Mouse (Mus musculus) erythroblast, embryonic 14.5 days (primary cell): Measurements from ENCODE around the gene Gm11634.

ENCODE experiments used
- GATA1 ChIP-seq: IDR thresholded peaks from 2 replicates; pipeline ENCODE4 v1.6.1; 2012; ENCODE audit warnings: low read length, inconsistent platforms, mixed read lengths
- TAL1 ChIP-seq: IDR thresholded peaks from 3 replicates; pipeline ENCODE4 v1.6.1; 2012; ENCODE audit warnings: low read length, inconsistent platforms, mixed read lengths

DNA sequence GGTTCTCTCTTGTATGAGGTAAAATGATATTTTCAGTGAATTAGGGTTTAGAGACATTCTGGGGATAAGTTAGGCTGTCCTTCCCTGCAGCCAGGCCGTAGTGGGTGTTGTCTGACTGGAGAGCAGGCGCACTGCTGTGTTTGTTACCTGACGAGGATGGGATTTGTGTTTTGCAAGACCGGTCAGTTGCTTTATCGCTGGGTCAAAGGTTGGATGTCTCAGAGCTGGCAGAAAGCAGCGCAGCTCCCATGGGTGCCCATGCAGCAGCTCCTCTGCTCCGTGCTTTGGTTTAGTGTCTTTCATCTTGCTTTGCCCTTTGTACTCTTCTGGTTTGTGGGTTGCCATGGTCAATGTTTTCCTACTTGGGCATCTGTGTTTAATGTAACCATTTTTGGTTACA, 42.5 kb downstream of the Gm11634 start:
- TF ChIP-seq GATA1 (no peak), TAL1 (no peak)
